12 mouse cellular contexts compared by ENCODE assay signal in the genomic region with DNA sequence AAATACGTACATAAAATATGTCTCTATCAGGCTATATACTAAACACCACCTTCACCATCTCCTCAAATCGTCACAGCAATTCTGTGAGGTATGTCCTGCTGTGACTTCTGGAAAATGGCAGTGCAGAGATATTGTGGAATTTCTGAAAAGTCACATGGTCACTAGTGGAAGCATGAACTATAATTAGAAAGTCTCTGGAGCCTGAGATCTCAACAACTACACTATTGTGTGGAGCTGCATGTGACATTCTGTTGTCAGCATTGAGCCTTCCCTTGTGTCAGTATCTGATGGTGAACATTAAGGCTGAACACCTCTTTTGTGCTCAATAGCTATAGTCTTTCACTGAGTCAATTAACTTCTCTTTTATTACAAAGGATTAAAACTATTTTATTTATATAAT.
"Had no signal": no experiment of that assay in that cellular context is flagged by ENCODE, and none has a peak within 500 bp of the region (broad histone marks: within the 10 kb centered on the region; RNA-seq: fewer than 3 reads in every experiment).

No protein-coding gene starts in this region.

- H3K36me3 ChIP-seq: liver, embryonic 13.5 days had no signal

- H3K4me2 ChIP-seq: liver, embryonic 13.5 days; midbrain, embryonic 11.5 days had no signal

- H3K4me1 ChIP-seq: liver, embryonic 13.5 days had no signal

- H3K9ac ChIP-seq: liver, embryonic 13.5 days had no signal

- H3K27ac ChIP-seq: left cerebral cortex, adult 2 months; liver, embryonic 13.5 days had no signal

- DNase-seq: kidney, postnatal 10 days; kidney, postnatal 36 days; layer of hippocampus, postnatal 36 days; liver, embryonic 13.5 days; lung, adult 2 months; lung, postnatal 14 days; lung, postnatal 4 days; midbrain, embryonic 14.5 days; thymus, adult 18-20 months; thymus, postnatal 36 days had no signal

- H3K9me3 ChIP-seq: liver, embryonic 13.5 days had no signal

- H3K27me3 ChIP-seq: liver, embryonic 13.5 days had no signal

- H3K4me3 ChIP-seq: left cerebral cortex, adult 2 months; liver, embryonic 13.5 days had no signal
